Mouse (Mus musculus) heart, adult 8-10 months (tissue): ENCODE measurements at regions not wholly inside any gene's neighbourhood (a gene's known extent, or its start where the extent isn't known, plus 50 kb on each side); places are given as distances from the start of the nearest gene placed in this dataset.

ENCODE experiments used
- DNase-seq: peaks from one replicate; pipeline ENCODE4 v3.0.0; 2022; ENCODE audit warnings: low spot score

- DNase-seq = no peak
Measured at GRCm38 (mm10) chr10:45009676-45010075, 57.3 kb upstream of the Prep start.

- DNase-seq = no peak
Measured at GRCm38 (mm10) chr10:45009235-45009634, 57.8 kb upstream of the Prep start.

- DNase-seq = no peak
Measured at GRCm38 (mm10) chr10:45004037-45004653, 62.9 kb upstream of the Prep start.

GRCm38 (mm10) chr10:45003344-45003681, 63.7 kb upstream of the Prep start:
- no peak for DNase-seq

GRCm38 (mm10) chr10:45002637-45003343, 64.2 kb upstream of the Prep start:
- DNase-seq = no peak

- peak; percentile 80 for DNase-seq
Measured at GRCm38 (mm10) chr10:45000873-45001859, 65.8 kb upstream of the Prep start.

GRCm38 (mm10) chr10:45000027-45000840, 66.8 kb upstream of the Prep start:
- DNase-seq = peak; percentile 23

GRCm38 (mm10) chr10:44997906-44998289, 69.1 kb upstream of the Prep start:
- DNase-seq = no peak

- peak; percentile 79 for DNase-seq
Measured at GRCm38 (mm10) chr10:44997184-44997905, 69.7 kb upstream of the Prep start.

- DNase-seq = no peak
Measured at GRCm38 (mm10) chr10:44995756-44996155, 71.2 kb upstream of the Prep start.

GRCm38 (mm10) chr10:44994385-44995281, 72.4 kb upstream of the Prep start:
- DNase-seq = no peak

- DNase-seq = peak; percentile 50
Measured at GRCm38 (mm10) chr10:44993470-44994260, 73.3 kb upstream of the Prep start.

- no peak for DNase-seq
Measured at GRCm38 (mm10) chr10:44989539-44989938, 77.5 kb upstream of the Prep start.

GRCm38 (mm10) chr10:44988756-44989155, 78.2 kb upstream of the Prep start:
- no peak for DNase-seq

- no peak for DNase-seq
Measured at GRCm38 (mm10) chr10:44987615-44988014, 79.4 kb upstream of the Prep start.

- DNase-seq = no peak
Measured at GRCm38 (mm10) chr10:44981913-44982312, 85.1 kb upstream of the Prep start.

GRCm38 (mm10) chr10:44976815-44977214, 90.2 kb upstream of the Prep start:
- no peak for DNase-seq

GRCm38 (mm10) chr10:44971911-44972310, 95.1 kb upstream of the Prep start:
- no peak for DNase-seq

GRCm38 (mm10) chr10:44959968-44960367, 107.0 kb upstream of the Prep start:
- no peak for DNase-seq
